In genomic region chr2:130144703-130145324, GRCm38 (mm10) we compare ENCODE assay signal across 32 mouse cellular contexts. TPM values are rescaled to one million over a fixed set of nuclear protein-coding genes. Genes with fewer than 3 reads are reported as not detected.
DNase-seq lines count a peak whose midpoint lies in the region; ATAC-seq and TF ChIP-seq lines count a peak whose summit lies in the region.
"Had no signal": no experiment of that assay in that cellular context is flagged by ENCODE, and none has a peak within 500 bp of the region (broad histone marks: within the 10 kb centered on the region; RNA-seq: fewer than 3 reads in every experiment).

No protein-coding gene starts in this region.

- TF ChIP-seq CTCF in midbrain, postnatal 0 days (IDR thresholded peaks at IDR 0.05), result no peak
- no peak for TF ChIP-seq CTCF in brain, embryonic 14.5 days (IDR thresholded peaks at IDR 0.05; ENCODE audit: borderline replicate concordance, extremely low read depth, insufficient read depth, insufficient read length)

- no peak for TF ChIP-seq POLR2A in brain, embryonic 14.5 days (IDR thresholded peaks at IDR 0.05; ENCODE audit: borderline replicate concordance, extremely low read depth, insufficient read depth, insufficient read length, poor library complexity, severe bottlenecking)

- H3K4me3 ChIP-seq in forebrain, embryonic 11.5 days (ENCODE audit: low read depth, low read length), result no peak overlapping the region
- H3K4me3 ChIP-seq in forebrain, embryonic 14.5 days (ENCODE audit: low read depth, low read length), result no peak overlapping the region
- H3K4me3 ChIP-seq in heart, embryonic 10.5 days, result no peak overlapping the region
- no peak overlapping the region for H3K4me3 ChIP-seq in midbrain, embryonic 15.5 days
- H3K4me3 ChIP-seq in midbrain, postnatal 0 days (ENCODE audit: low read depth, low read length), result no peak overlapping the region
- H3K4me3 ChIP-seq: embryonic facial prominence, embryonic 15.5 days; erythroblast, embryonic 14.5 days; gastrocnemius, adult 2 months; heart, embryonic 15.5 days; hindbrain, embryonic 13.5 days had no signal

- H3K9ac ChIP-seq in forebrain, embryonic 11.5 days (ENCODE audit: low read length), result no peak overlapping the region
- no peak overlapping the region for H3K9ac ChIP-seq in forebrain, embryonic 14.5 days (ENCODE audit: low read length)
- no peak overlapping the region for H3K9ac ChIP-seq in midbrain, embryonic 15.5 days
- H3K9ac ChIP-seq in midbrain, postnatal 0 days (replicated peaks; ENCODE audit: low read length, poor library complexity, severe bottlenecking), result no peak overlapping the region
- H3K9ac ChIP-seq: embryonic facial prominence, embryonic 15.5 days; heart, embryonic 15.5 days; hindbrain, embryonic 13.5 days had no signal

- no peak overlapping the region for H3K27ac ChIP-seq in forebrain, embryonic 11.5 days (ENCODE audit: low read depth, low read length)
- H3K27ac ChIP-seq in forebrain, embryonic 14.5 days (ENCODE audit: low read depth, low read length), result no peak overlapping the region
- H3K27ac ChIP-seq in heart, embryonic 10.5 days, result no peak overlapping the region
- H3K27ac ChIP-seq in midbrain, embryonic 15.5 days, result no peak overlapping the region
- H3K27ac ChIP-seq in midbrain, postnatal 0 days (ENCODE audit: low read depth, low read length), result no peak overlapping the region
- H3K27ac ChIP-seq: embryonic facial prominence, embryonic 15.5 days; gastrocnemius, adult 2 months; heart, embryonic 15.5 days; hindbrain, embryonic 13.5 days; hindbrain, postnatal 0 days had no signal

- 92% methylated on average over 23 of the region's 23 CpGs for WGBS in forebrain, embryonic 11.5 days
- WGBS in forebrain, embryonic 14.5 days, result 86% methylated on average over 23 of the region's 23 CpGs
- 70% methylated on average over 23 of the region's 23 CpGs for WGBS in heart, embryonic 10.5 days
- 86% methylated on average over 23 of the region's 23 CpGs for WGBS in midbrain, embryonic 15.5 days
- whole genome bisulfite sequencing in midbrain, postnatal 0 days, result 84% methylated on average over 23 of the region's 23 CpGs

- peak; percentile 59 for DNase-seq in forebrain, embryonic 11.5 days (ENCODE audit: low spot score)
- DNase-seq in forebrain, embryonic 14.5 days (ENCODE audit: low spot score), result no peak
- peak; percentile 63 for DNase-seq in heart, adult 11 months
- no peak for DNase-seq in heart, embryonic 10.5 days (ENCODE audit: low spot score)
- DNase-seq in midbrain, postnatal 0 days (ENCODE audit: low spot score), result no peak
- DNase-seq in brain, embryonic 14.5 days (ENCODE audit: low read depth), result peak; percentile 30
- DNase-seq in cerebellum, adult 18-20 months, result no peak
- DNase-seq: adrenal gland, postnatal 14 days; B cell, adult 2 months; cerebellum, adult 2 months; cerebellum, postnatal 14 days; embryo, embryonic 11 days; gastrocnemius, adult 2 months; gastrocnemius, postnatal 25 days; heart, adult 18-20 months; heart, postnatal 14 days; kidney, adult 11 months had no signal

- no peak for ATAC-seq in forebrain, embryonic 11.5 days (replicated peaks; ENCODE audit: low FRiP score)
- ATAC-seq in forebrain, embryonic 14.5 days, result no peak
- 0 out of 2 replicates have a peak, but pooled peaks have one; percentile 39 for ATAC-seq in midbrain, embryonic 15.5 days (replicated peaks)
- no peak for ATAC-seq in midbrain, postnatal 0 days (ENCODE audit: low FRiP score)
- ATAC-seq: activated CD4-positive, CD25-positive, alpha-beta regulatory T cell, adult 4 months; CD4-positive, CD25-positive, alpha-beta regulatory T cell, adult 4 months; hindbrain, postnatal 0 days had no signal

- H3K36me3 ChIP-seq in forebrain, embryonic 11.5 days (ENCODE audit: control insufficient read depth, insufficient read depth, low read length), result no peaks in the 10 kb centered on the region
- H3K36me3 ChIP-seq in forebrain, embryonic 14.5 days (ENCODE audit: control insufficient read depth, insufficient read depth, low read length), result no peaks in the 10 kb centered on the region
- H3K36me3 ChIP-seq in heart, embryonic 10.5 days, result no peaks in the 10 kb centered on the region
- H3K36me3 ChIP-seq in midbrain, embryonic 15.5 days (replicated peaks), result no peaks in the 10 kb centered on the region
- H3K36me3 ChIP-seq in midbrain, postnatal 0 days (ENCODE audit: insufficient read depth, low read length), result no peaks in the 10 kb centered on the region
- H3K36me3 ChIP-seq: embryonic facial prominence, embryonic 15.5 days; G1E; heart, embryonic 15.5 days; hindbrain, embryonic 13.5 days had no signal

- H3K27me3 ChIP-seq in forebrain, embryonic 11.5 days (ENCODE audit: control insufficient read depth, insufficient read depth, low read length), result no peaks in the 10 kb centered on the region
- no peaks in the 10 kb centered on the region for H3K27me3 ChIP-seq in forebrain, embryonic 14.5 days (replicated peaks; ENCODE audit: control insufficient read depth, insufficient read depth, low read length)
- H3K27me3 ChIP-seq in heart, embryonic 10.5 days (ENCODE audit: insufficient read depth, poor library complexity, severe bottlenecking), result no peaks in the 10 kb centered on the region
- no peaks in the 10 kb centered on the region for H3K27me3 ChIP-seq in midbrain, embryonic 15.5 days (replicated peaks)
- H3K27me3 ChIP-seq in midbrain, postnatal 0 days (ENCODE audit: insufficient read depth, low read length), result no peaks in the 10 kb centered on the region
- H3K27me3 ChIP-seq: embryonic facial prominence, embryonic 15.5 days; heart, embryonic 15.5 days; hindbrain, embryonic 13.5 days had no signal

- H3K4me2 ChIP-seq in forebrain, embryonic 11.5 days (ENCODE audit: low read depth, low read length, severe bottlenecking), result no peak overlapping the region
- H3K4me2 ChIP-seq in forebrain, embryonic 14.5 days (ENCODE audit: low read length), result no peak overlapping the region
- H3K4me2 ChIP-seq in midbrain, embryonic 15.5 days, result no peak overlapping the region
- no peak overlapping the region for H3K4me2 ChIP-seq in midbrain, postnatal 0 days (ENCODE audit: low read depth, low read length, poor library complexity, severe bottlenecking)
- H3K4me2 ChIP-seq: embryonic facial prominence, embryonic 15.5 days; heart, embryonic 11.5 days; heart, embryonic 15.5 days; hindbrain, embryonic 13.5 days had no signal

- H3K4me1 ChIP-seq in forebrain, embryonic 11.5 days (replicated peaks; ENCODE audit: control insufficient read depth, insufficient read depth, low read length), result no peaks in the 10 kb centered on the region
- no peaks in the 10 kb centered on the region for H3K4me1 ChIP-seq in forebrain, embryonic 14.5 days (ENCODE audit: control insufficient read depth, insufficient read depth, low read length)
- no peaks in the 10 kb centered on the region for H3K4me1 ChIP-seq in heart, embryonic 10.5 days
- H3K4me1 ChIP-seq in midbrain, embryonic 15.5 days, result no peaks in the 10 kb centered on the region
- no peaks in the 10 kb centered on the region for H3K4me1 ChIP-seq in midbrain, postnatal 0 days (ENCODE audit: insufficient read depth, low read length)
- H3K4me1 ChIP-seq: embryonic facial prominence, embryonic 15.5 days; heart, embryonic 15.5 days; hindbrain, embryonic 13.5 days had no signal

- no peaks in the 10 kb centered on the region for H3K9me3 ChIP-seq in forebrain, embryonic 11.5 days (ENCODE audit: control insufficient read depth, low read length)
- H3K9me3 ChIP-seq in forebrain, embryonic 14.5 days (replicated peaks; ENCODE audit: control insufficient read depth, low read length), result no peaks in the 10 kb centered on the region
- H3K9me3 ChIP-seq in heart, embryonic 10.5 days, result no peaks in the 10 kb centered on the region
- no peaks in the 10 kb centered on the region for H3K9me3 ChIP-seq in midbrain, embryonic 15.5 days
- no peaks in the 10 kb centered on the region for H3K9me3 ChIP-seq in midbrain, postnatal 0 days (ENCODE audit: low read length)
- H3K9me3 ChIP-seq: embryonic facial prominence, embryonic 15.5 days; G1E; heart, embryonic 15.5 days; hindbrain, embryonic 13.5 days had no signal

RNA-seq across cellular contexts. Expression of gene Tgm6, which starts 32.6 kb away (rescaled TPM):
- not detected in 2 replicates for polyA plus RNA-seq in forebrain, embryonic 11.5 days (2014; fragmentation: Nextera tagmentation; extraction: Ambion mirVana)
- 0.17 and 0.21 TPM in 2 replicates for polyA plus RNA-seq in forebrain, embryonic 14.5 days (2014; fragmentation: Nextera tagmentation; extraction: Ambion mirVana)
- not detected in 2 replicates for polyA plus RNA-seq in heart, embryonic 10.5 days (2016; fragmentation: Nextera tagmentation; extraction: Ambion mirVana)
- 0.48 and 0.98 TPM in 2 replicates for polyA plus RNA-seq in midbrain, embryonic 15.5 days (2015; fragmentation: Nextera tagmentation; extraction: Ambion mirVana)
- total RNA-seq in midbrain, postnatal 0 days (2014; rRNA removed), result 0.27 and 0.28 TPM in 2 replicates
- polyA plus RNA-seq in midbrain, postnatal 0 days (2015; fragmentation: Nextera tagmentation; extraction: Ambion mirVana), result 0.31 and 0.36 TPM in 2 replicates
- polyA plus RNA-seq in brain, embryonic 14.5 days (2012; rRNA removed), result 0.18 and 0.23 TPM in 2 replicates
- total RNA-seq: adrenal gland, adult 18-20 months; adrenal gland, postnatal 14 days; common myeloid progenitor, adult 5-6 weeks; gastrocnemius, adult 2 months; gastrocnemius, postnatal 25 days; heart, adult 18-20 months; heart, postnatal 14 days; hematopoietic stem cell, adult 5-6 weeks had no signal
- polyA plus RNA-seq: activated CD4-positive, CD25-positive, alpha-beta regulatory T cell, adult 4 months; CD4-positive, CD25-positive, alpha-beta regulatory T cell, adult 4 months; embryonic facial prominence, embryonic 11.5 days; erythroblast, embryonic 14.5 days; G1E; heart, embryonic 11.5 days; heart, embryonic 15.5 days; intestine, embryonic 14.5 days had no signal

RNA-seq across cellular contexts. Expression of gene Snrpb, which starts 34.4 kb away (rescaled TPM):
- polyA plus RNA-seq in forebrain, embryonic 11.5 days (2014; fragmentation: Nextera tagmentation; extraction: Ambion mirVana), result 733 and 765 TPM in 2 replicates
- polyA plus RNA-seq in forebrain, embryonic 14.5 days (2014; fragmentation: Nextera tagmentation; extraction: Ambion mirVana), result 532 and 571 TPM in 2 replicates
- polyA plus RNA-seq in heart, embryonic 10.5 days (2016; fragmentation: Nextera tagmentation; extraction: Ambion mirVana), result 589 and 704 TPM in 2 replicates
- 313 and 342 TPM in 2 replicates for polyA plus RNA-seq in midbrain, embryonic 15.5 days (2015; fragmentation: Nextera tagmentation; extraction: Ambion mirVana)
- total RNA-seq in midbrain, postnatal 0 days (2014; rRNA removed), result 227 and 250 TPM in 2 replicates
- 269 and 274 TPM in 2 replicates for polyA plus RNA-seq in midbrain, postnatal 0 days (2015; fragmentation: Nextera tagmentation; extraction: Ambion mirVana)
- 268 and 420 TPM in 2 replicates for polyA plus RNA-seq in brain, embryonic 14.5 days (2012; rRNA removed)

RNA-seq across cellular contexts. Expression of gene Tmc2, which starts 50.2 kb away (rescaled TPM):
- polyA plus RNA-seq in forebrain, embryonic 11.5 days (2014; fragmentation: Nextera tagmentation; extraction: Ambion mirVana), result 0.05 TPM in 1 of 2 replicates, not detected in the other
- not detected in 2 replicates for polyA plus RNA-seq in forebrain, embryonic 14.5 days (2014; fragmentation: Nextera tagmentation; extraction: Ambion mirVana)
- not detected in 2 replicates for polyA plus RNA-seq in heart, embryonic 10.5 days (2016; fragmentation: Nextera tagmentation; extraction: Ambion mirVana)
- polyA plus RNA-seq in midbrain, embryonic 15.5 days (2015; fragmentation: Nextera tagmentation; extraction: Ambion mirVana), result not detected in 2 replicates
- not detected in 2 replicates for total RNA-seq in midbrain, postnatal 0 days (2014; rRNA removed)
- not detected in 2 replicates for polyA plus RNA-seq in midbrain, postnatal 0 days (2015; fragmentation: Nextera tagmentation; extraction: Ambion mirVana)
- 0.05 TPM in 1 of 2 replicates, not detected in the other for polyA plus RNA-seq in brain, embryonic 14.5 days (2012; rRNA removed)
- total RNA-seq: adrenal gland, adult 18-20 months; adrenal gland, postnatal 14 days; common myeloid progenitor, adult 5-6 weeks; gastrocnemius, adult 2 months; gastrocnemius, postnatal 25 days; heart, adult 18-20 months; heart, postnatal 14 days; hematopoietic stem cell, adult 5-6 weeks; hindbrain, postnatal 0 days had no signal
- polyA plus RNA-seq: CD4-positive, CD25-positive, alpha-beta regulatory T cell, adult 4 months; cerebellum, adult 2 months; embryonic facial prominence, embryonic 11.5 days; embryonic facial prominence, embryonic 15.5 days; erythroblast, embryonic 14.5 days; G1E; heart, embryonic 11.5 days; heart, embryonic 15.5 days; hindbrain, embryonic 13.5 days; hindbrain, postnatal 0 days; intestine, embryonic 14.5 days had no signal

Comparison
In these comparisons a context has a peak if more than half of its experiments do, and no peak if none do; other contexts are left out.
1. DNase-seq: peak in forebrain, embryonic 11.5 days (single experiment), heart, adult 11 months (single experiment) and brain, embryonic 14.5 days (single experiment); none in forebrain, embryonic 14.5 days (single experiment), heart, embryonic 10.5 days (single experiment), midbrain, postnatal 0 days (single experiment) and cerebellum, adult 18-20 months (0 of 2).